Mouse (Mus musculus) heart, postnatal 25 days (tissue): ENCODE measurements at regions not wholly inside any gene's neighbourhood (a gene's known extent, or its start where the extent isn't known, plus 50 kb on each side); places are given as distances from the start of the nearest gene placed in this dataset.
"Not testable (repeated sequence)": the region's sequence is repeated elsewhere in the genome, so short reads cannot be mapped to it uniquely, and the experiment has no call there.

ENCODE experiments used
- DNase-seq: peaks from one replicate; pipeline ENCODE4 v3.0.0; 2022; ENCODE audit warnings: low spot score
- intact Hi-C: fragments of 180-260 bp; cut with DNase I; formaldehyde crosslinking; loops from one replicate; pipeline ENCODE4 v1.15.1; 2025

GRCm38 (mm10) chr16:55527680-55528079, 229.9 kb upstream of the Zpld1 start:
- no peak for DNase-seq
- intact Hi-C loops = no loop called here

DNA sequence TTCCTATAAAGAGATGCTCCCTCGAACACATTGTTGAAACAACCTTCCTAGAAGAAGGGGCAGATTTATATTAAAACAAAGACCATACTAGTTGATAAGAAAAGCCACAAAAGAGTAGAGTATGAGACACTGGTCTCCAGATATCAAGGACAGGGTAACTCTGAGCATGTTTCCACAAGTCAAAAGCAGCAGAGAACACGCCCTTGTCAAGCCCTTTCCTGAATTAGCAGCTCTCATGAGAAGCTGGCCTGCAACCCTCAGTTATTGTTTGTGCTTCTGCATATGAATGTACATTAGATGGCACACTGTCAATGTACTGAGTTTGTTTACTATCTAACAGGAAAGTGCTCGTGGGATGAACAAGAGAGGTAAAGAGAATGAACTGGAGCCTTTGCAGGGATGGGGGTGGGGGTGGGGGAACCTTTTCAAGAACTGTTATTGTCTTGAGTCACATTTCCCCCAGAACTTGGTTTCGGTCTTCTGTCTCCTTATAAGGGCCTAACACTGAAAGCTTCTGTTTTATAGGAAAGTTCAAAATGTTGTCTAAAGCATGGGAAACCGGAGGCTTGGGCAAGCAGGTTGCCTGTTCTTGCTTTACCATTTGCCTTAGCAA, 228.6 kb upstream of the Zpld1 start:
- DNase-seq = no peak
- intact Hi-C loops = no loop called here

DNA sequence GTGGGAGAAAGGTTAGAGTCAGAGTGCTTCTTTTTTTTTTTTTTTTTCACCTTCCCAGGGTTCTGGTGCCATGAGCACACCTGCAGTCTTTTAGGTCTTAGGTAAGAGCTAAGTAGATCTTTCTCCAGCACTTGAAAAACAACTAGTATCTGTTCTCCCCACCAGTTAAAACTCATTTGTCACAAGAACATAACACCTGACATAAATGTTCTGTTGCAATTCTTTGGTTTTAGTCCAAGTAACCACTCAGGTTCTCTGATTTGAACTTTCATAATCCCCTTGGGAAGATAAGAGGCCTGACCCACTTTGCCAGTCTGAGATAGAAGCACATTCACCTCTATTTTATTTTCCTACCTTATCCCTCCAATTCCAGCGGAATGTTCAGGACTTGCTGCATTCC, 225.5 kb upstream of the Zpld1 start:
- intact Hi-C loops = no loop called here
- DNase-seq = no peak

GRCm38 (mm10) chr16:55522283-55522682, 224.5 kb upstream of the Zpld1 start:
- intact Hi-C loops = no loop called here
- no peak for DNase-seq

DNA sequence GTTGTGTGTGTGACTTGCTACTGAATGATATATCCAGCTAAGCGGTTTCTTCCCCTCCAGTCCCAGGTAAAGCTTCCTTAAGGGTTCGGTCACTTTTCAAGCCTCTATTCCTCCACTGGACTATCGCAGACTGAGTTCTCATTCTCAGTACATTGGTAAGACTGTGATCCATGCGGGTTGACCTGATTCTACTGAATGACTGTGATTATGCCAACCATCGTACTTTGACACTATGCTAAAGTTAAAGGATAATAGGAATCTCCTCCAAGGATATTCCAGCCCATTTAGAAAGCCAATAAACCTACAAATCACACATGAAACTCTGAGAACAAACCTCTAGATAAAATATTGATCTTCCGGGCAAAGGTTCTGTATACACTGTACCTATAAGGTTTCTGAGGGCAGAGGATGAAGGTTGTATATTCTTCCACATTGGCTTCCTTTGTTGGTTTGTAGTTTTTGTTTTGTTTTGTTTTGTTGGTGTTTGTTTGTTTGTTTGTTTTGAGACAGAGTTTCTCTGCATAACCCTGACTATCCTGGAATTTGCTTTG, 223.7 kb upstream of the Zpld1 start:
- no peak for DNase-seq
- intact Hi-C loops = no loop called here

DNA sequence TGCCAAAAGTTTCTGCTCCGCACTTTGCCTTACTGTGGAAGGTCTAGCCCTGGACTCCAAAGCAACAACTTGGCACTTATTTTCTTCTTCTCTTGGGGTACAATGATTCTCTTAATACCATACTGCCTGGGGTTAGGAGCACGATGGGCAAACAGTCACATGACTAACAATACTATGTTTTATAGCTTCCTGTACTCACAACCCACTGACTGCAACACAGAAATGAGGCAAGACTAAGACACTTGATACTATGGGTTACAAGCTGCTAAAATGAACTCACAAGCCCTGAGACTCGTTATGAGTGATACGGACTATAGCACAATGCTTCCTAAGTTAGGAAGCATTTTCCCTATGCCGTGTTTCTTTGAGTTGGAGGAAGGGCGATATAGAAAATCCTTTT, 222.3 kb upstream of the Zpld1 start:
- intact Hi-C loops = no loop called here
- DNase-seq = no peak

DNA sequence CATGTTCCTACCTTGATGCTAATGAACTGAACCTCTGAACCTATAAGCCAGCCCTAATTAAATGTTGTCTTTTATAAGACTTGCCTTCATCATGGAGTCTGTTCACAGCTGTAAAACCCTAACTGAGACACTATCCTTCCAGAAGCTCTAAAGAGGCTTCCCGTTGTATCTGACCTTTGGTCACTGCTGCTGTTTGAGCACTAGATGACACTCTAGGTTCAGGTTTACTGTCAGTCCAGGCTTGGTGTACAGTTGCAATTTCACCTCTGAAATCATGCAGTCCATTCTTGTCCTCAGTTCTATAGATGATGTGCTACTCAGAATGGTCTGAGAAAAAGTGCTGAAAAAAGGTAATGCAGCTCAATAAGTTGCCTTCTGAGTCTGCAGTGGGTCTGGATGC, 221.9 kb upstream of the Zpld1 start:
- no peak for DNase-seq
- intact Hi-C loops = loop anchor here (1.0 kb wide), 1 partner anchor 334 kb away; no protein-coding TSS in a partner anchor

DNA sequence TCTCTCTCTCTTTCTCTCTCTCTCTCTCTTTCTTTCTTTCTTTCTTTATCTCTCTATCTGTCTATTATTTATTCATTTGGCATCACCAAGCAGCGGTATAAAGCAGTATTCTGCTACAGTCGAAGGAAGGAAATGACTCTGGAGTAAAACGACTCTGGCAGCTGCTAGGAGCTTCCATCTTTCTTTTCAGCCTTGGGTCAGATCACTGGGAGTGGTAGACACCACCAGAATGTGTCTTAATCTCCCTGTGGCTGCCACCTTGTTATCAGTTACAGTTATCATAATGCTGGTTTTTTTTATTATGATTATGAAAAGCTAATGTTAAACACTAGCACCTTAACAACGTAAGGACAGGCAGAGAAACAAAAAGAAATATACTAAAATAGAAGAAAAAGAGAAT, 219.2 kb upstream of the Zpld1 start:
- intact Hi-C loops = no loop called here
- no peak for DNase-seq

DNA sequence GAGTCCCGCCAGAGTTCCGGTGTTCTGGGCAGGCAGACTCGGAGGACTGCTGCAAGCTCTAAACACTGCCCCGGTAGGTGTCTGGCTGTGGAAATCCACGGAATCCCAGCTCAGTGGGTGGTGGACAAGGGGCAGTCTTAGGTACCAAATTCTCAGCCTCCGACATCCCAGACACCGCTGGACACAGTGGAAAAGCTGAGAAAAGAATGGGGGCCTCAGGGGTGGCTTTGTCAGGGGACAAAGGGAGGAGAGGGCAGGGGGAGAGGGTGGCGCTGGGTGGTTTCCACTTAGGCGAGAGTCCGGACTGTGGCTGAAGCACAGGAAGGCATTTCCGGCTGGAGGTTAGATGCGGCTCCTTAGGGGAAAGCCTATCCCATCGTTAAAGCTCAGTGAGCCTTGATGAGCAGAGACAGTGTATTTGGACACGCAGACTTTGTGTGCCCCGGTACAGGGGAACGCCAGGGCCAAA, 217.5 kb upstream of the Zpld1 start:
- intact Hi-C loops = no loop called here

DNA sequence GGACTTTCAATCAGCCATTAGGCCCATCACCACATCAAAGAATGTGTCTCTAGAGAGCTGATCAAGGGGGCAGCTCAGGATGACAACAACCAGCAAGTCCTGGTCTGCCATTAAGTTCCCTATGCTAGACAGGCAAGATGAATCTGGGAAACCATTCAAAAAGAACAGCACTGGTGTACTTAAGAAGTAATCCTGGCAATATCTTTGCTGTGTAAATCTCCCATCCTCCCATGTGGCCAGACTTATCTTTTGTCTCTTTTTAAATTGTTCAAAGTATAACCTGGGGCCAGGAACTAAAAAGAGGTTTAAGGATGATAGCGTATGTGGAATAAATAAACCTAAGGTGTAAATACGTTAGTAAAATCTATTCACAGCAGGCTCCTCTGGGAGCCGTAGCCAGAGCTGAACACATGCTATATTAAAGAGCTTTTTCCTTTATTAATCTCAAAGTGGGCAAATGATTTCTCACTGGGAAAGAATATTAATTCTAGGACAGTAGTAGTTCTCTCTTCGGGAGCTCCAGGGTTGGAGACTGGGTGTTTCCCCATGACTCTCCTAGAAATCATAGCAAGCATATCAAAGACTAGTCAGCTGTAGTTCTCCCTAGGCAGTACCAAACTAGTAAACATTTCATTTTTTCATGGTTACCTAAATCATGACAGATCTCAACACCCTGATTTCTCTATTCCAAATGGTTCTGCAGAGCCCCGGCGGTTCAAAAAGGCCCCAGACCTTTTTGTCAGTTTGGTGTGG, 216.8 kb upstream of the Zpld1 start:
- intact Hi-C loops = no loop called here
- no peak for DNase-seq

More for the DNA sequence above, 217.5 kb upstream of the Zpld1 start:
- no peak for DNase-seq

GRCm38 (mm10) chr16:55504796-55505413, 207.1 kb upstream of the Zpld1 start:
- DNase-seq = no peak
- intact Hi-C loops = no loop called here

DNA sequence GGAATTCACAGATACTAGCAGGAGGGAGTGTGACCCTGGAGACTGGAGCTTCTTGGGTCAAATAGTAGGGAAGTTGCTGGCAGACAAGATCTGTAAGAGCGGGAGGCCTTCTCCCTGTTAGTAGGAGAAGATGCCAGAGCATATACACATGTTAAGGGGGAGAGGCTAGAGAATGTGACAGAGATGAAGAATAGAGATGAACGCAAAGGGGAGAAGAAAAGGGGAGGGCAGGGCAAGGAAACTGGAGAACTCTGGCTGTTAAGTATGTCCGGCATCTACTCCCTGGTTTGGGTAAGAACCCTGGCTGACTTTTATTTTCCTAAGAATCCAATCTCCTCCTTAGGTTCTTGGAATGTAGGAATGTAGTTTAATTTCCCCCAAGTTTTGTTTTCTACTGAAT, 206.5 kb upstream of the Zpld1 start:
- intact Hi-C loops = no loop called here

DNA sequence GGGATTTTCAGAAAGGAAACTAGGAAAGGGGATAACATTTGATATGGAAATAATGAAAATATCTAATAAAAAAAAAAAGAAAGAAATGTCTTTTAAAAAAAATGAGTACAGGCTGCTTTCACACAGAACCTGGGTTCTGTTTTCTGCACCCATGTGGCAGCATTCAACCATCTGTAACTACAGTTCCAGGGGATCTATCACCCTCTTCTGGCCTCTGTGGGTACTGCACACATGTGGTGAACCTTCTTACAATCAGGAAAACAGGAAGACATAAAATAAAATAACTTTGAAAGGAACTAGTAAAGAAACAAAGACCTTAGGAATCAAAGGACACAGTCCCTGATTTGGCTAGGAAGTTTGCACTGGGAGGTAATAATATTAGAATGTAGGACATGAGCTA, 205.5 kb upstream of the Zpld1 start:
- intact Hi-C loops = no loop called here
- no peak for DNase-seq

More for the DNA sequence above, 206.5 kb upstream of the Zpld1 start:
- DNase-seq = no peak

DNA sequence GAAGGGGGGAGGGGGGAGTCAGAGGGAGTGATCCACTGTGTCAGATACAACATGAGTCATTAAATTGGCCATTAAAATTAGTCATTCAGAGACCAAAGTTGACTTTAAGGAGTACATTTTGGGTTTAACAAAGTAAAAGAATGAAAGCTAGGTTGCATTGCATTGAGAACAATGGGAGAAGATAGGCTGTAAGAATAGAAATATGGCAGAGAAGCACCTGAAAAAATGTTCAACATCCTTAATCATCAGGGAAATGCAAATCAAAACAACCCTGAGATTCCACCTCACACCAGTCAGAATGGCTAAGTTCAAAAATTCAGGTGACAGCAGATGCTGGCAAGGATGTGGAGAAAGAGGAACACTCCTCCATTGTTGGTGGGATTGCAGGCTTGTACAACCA, 202.0 kb upstream of the Zpld1 start:
- intact Hi-C loops, DNase-seq: not testable (repeated sequence)

GRCm38 (mm10) chr16:55495051-55495450, 197.3 kb upstream of the Zpld1 start:
- DNase-seq = no peak

GRCm38 (mm10) chr16:55494162-55494561, 196.4 kb upstream of the Zpld1 start:
- intact Hi-C loops = no loop called here

More at GRCm38 (mm10) chr16:55495051-55495450, 197.3 kb upstream of the Zpld1 start:
- intact Hi-C loops = no loop called here

DNA sequence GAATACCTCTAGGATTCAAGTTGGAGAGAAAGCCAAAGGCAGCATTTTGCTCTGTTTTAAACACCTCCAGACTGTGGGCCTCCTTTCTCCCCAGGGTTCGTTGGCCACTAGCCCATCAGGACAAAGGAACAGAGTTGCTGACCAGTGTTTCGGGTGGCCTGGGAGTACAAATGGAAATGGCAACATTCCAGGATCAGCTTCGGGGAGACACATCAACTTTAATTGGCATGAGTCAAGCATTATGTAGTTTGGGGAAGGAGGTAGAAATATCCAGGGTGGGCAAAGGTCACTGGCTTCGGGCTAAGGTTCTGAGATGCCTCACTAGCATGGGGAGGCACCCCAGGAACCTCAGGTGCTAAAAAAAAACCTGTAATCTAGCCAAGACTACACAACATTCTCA, 194.3 kb upstream of the Zpld1 start:
- intact Hi-C loops = no loop called here
- DNase-seq = no peak

More at GRCm38 (mm10) chr16:55494162-55494561, 196.4 kb upstream of the Zpld1 start:
- DNase-seq = no peak

DNA sequence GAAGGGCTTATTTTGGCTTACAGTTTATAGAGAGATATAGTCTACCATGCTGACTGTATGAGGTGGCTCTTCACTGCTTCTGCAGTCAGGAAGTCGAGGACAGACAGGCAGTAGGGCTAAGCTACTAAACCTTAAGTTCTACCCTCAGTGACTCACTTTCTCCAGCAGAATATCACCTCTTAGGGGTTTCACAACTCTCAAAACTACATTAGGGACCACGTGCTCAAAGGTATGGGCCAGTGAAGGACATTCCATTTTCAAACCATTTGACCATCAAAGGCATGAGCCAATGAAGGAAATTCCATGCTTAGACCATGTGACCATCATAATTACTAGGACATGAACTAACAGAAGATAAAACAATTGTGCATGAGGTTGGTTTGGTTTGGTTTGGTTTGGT, 186.6 kb upstream of the Zpld1 start:
- intact Hi-C loops = no loop called here

DNA sequence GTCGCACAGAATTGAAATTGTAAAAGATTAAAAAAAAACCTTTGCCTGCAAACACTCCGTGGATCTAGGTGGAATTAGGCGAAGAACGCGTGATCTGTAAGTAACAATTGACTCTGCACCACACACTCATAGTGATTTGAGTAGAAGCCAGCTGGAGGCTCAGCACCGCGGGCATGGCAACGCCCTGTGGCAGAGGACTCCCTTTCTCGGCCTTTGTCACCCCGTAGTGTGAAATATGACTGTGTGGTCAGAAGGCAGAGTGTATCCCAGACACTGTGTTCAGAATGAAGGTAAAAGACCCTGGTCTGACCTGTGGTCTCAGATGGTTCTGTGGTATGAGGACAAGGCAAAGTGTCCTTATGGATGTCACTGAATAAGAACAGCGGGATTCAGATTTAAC, 183.0 kb upstream of the Zpld1 start:
- intact Hi-C loops = loop anchor here (1.0 kb wide), 1 partner anchor 373 kb away; no protein-coding TSS in a partner anchor
- DNase-seq = no peak

More for the DNA sequence above, 186.6 kb upstream of the Zpld1 start:
- DNase-seq = no peak

DNA sequence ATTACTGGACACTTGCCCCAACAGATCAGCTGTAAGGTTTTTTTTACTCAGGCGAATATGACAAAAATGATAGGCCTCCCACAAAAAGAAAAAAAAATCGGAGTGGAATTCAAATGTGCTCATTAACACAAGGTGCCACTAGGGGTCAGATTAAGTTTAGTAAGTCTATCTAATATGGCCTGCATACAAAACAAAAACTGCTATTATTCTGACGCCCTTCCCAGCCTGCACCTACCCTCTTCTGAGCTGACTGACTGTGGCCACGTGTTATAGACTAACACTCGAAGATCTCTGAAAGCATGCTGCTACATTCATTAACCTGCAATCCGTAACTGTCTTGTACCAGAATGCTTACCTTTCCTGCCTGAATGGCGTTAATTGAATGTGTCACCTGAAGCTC, 182.5 kb upstream of the Zpld1 start:
- intact Hi-C loops = loop anchor here (1.0 kb wide), 1 partner anchor 373 kb away; no protein-coding TSS in a partner anchor
- no peak for DNase-seq
